Mouse (Mus musculus): ENCODE measurements at regions not wholly inside any gene's neighbourhood (a gene's known extent, or its start where the extent isn't known, plus 50 kb on each side); places are given as distances from the start of the nearest gene placed in this dataset.
"Not testable (repeated sequence)": the region's sequence is repeated elsewhere in the genome, so short reads cannot be mapped to it uniquely, and the experiment has no call there.

DNA sequence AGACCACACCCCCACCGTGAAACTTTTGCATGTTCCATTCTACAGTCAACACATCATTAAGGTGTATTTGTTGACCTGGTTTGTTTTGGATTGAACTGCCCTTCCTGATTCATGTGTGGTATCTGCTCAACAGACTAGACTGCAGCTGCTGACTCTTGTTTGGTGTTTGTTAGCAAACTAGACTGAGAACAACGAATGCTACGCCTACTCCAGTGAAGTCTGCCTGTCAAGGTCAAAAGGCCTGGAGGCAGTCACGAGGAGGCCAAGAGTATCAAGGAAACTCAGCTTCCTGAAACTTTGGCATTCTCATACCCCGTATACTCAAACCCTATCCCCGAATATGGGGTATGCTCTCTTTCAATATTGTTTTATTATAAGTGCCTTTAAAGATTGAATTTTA, 194.2 kb upstream of the Spin1 start:
- H3K4me1 ChIP-seq; H3K9me3 ChIP-seq; H3K27me3 ChIP-seq (replicated peaks); H3K36me3 ChIP-seq (replicated peaks; ENCODE audit: low read length); H3K4me3 ChIP-seq (replicated peaks): not testable (repeated sequence)

DNA sequence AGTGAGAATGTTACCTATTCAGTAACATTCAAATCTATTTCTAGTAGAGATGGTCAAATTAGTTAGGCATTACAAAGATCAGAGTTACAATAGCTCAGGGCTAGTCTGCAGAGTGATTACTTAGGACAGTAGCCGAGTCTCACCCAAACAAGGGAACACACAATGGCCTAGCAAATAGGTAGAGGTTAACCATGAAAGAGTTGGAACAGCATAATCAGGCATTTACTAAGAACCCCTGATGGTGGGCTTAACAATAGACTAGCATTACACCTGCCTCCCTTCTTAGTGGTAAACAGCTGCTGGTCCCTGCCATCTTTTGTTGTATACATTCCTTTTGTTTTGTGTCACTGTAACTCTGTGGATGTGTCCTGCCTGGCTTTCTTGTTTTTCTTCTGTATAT, 193.8 kb upstream of the Spin1 start:
- H3K9me3 ChIP-seq = no peaks in the 10 kb centered on the region
- no peaks in the 10 kb centered on the region for H3K4me1 ChIP-seq
- no peak overlapping the region for H3K4me3 ChIP-seq (replicated peaks)
- TF ChIP-seq GATA1 (IDR thresholded peaks at IDR 0.05; ENCODE audit: borderline replicate concordance, low read length) (no peak), FLI1 (IDR thresholded peaks at IDR 0.05; ENCODE audit: low read length) (no peak)
- no peaks in the 10 kb centered on the region for H3K36me3 ChIP-seq (replicated peaks; ENCODE audit: low read length)
- H3K27me3 ChIP-seq (replicated peaks) = no peaks in the 10 kb centered on the region

DNA sequence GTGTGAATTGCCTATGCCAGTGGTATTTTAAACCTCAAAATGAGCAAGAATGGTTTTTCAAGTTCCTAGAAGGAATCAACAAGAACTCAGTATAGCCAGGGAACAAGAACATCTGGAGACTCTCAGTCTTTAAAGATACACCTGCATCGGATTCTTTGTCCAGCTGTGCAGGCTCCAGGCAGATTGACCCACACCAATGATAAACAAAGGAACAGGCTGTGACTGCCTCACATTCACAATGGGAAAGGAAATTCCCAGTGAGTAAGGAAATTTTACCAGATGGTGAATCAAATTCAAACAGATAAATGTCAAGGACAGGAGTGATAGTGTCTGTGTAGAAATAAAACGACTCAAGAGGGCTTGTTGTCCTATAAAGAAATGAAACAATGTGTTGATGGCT, 187.9 kb upstream of the Spin1 start:
- H3K36me3 ChIP-seq (replicated peaks; ENCODE audit: low read length); H3K4me3 ChIP-seq (replicated peaks); H3K9me3 ChIP-seq; H3K27me3 ChIP-seq (replicated peaks); H3K4me1 ChIP-seq: not testable (repeated sequence)

DNA sequence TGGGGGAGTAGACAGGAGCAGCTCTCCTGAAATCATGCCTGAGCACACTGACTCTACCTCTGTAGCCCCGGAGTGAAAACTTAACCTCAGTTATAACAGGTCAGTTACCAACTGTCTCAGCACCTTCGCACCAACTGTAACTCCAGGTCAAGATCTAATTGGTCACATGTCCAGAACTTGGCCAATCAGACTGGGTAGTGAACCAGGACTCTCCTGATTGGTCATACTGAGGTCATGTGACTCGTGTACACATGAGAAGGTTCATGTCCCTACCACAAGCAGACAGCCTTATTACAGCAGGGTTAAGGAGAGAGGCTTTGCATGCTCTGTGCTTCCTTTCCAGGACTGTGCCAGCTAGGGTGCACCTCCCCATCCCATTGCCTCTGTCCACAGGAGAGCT, 166.7 kb upstream of the Spin1 start:
- H3K27me3 ChIP-seq (replicated peaks); H3K9me3 ChIP-seq; H3K4me1 ChIP-seq; H3K36me3 ChIP-seq (replicated peaks; ENCODE audit: low read length); H3K4me3 ChIP-seq (replicated peaks): not testable (repeated sequence)

DNA sequence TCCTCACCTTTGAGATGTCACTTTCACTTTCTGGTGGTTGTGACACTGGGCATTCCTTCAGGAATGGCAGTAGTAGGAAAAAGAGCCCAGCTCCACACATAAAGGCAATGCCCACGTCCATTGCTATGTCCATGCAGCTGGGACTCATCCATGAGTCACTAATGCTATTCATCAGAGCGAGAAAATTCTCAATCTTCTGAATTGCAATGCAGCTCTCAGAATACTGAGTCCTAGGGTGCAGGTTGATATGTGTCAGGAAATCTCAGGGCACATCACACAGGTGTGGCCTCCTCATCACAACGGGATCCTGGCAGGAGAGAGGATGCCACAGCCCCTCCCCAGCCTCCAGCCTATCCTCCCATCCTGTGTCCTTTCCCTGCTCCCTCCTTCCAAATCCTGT, 158.1 kb upstream of the Spin1 start:
- H3K36me3 ChIP-seq (replicated peaks; ENCODE audit: low read length) = no peaks in the 10 kb centered on the region
- no peaks in the 10 kb centered on the region for H3K9me3 ChIP-seq
- H3K4me3 ChIP-seq (replicated peaks) = no peak overlapping the region
- H3K4me1 ChIP-seq = no peaks in the 10 kb centered on the region
- TF ChIP-seq FLI1 (IDR thresholded peaks at IDR 0.05; ENCODE audit: low read length) (no peak), GATA1 (IDR thresholded peaks at IDR 0.05; ENCODE audit: borderline replicate concordance, low read length) (no peak)
- H3K27me3 ChIP-seq (replicated peaks) = no peaks in the 10 kb centered on the region

DNA sequence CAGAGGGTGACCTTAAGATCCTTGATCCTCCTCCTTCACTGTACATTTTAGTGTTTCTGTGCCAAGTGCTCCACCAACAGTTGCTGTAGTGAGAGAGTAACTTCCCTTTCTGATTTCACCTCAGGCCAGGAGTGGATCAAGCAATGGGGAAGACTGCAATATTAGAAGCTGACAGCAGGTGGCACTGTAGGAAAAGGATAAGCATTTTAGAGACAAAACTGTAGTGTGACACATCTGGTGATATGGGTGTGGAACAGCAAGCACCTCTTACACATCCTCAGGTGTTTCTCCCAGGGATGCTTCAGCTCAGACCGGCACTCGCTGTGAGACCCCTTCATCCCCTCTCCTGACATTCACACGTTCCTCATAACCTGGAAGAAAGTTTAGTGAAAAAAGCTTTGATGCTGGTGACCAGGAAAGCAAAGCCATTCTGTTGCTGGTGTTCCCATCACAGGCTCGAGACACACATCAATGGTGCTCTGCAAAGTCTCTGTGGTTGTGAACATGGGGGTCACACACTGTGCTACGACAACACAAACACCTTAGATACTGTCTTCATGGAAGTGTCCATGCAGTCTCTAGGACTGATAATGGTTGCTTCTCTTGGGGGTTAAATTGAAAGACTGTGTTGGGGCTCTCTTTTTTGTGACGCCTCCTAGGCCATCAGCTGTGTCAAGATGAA, 151.0 kb upstream of the Spin1 start:
- no peaks in the 10 kb centered on the region for H3K9me3 ChIP-seq
- H3K4me3 ChIP-seq (replicated peaks) = no peak overlapping the region
- H3K4me1 ChIP-seq = no peaks in the 10 kb centered on the region
- no peak for TF ChIP-seq FLI1 (IDR thresholded peaks at IDR 0.05; ENCODE audit: low read length)
- no peak for TF ChIP-seq GATA1 (IDR thresholded peaks at IDR 0.05; ENCODE audit: borderline replicate concordance, low read length)
- H3K27me3 ChIP-seq (replicated peaks) = no peaks in the 10 kb centered on the region
- H3K36me3 ChIP-seq (replicated peaks; ENCODE audit: low read length) = no peaks in the 10 kb centered on the region

DNA sequence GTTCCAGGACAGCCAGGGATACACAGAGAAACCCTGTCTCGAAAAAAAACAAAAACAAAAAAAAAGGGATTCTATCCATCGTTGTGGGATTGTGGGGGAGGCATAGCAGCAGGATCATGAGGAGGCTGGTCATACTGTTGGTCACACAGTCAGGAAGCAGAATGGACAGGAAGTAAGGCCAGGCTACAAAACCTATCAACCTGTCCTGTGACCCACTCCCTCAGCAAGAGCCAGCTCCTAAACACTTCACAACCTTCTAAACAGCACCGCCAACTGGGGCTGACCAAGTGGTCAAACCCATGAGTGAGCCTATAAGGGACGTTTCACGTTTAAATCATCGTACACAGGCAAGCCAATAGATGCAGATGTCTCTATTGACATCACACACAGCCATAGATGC, 146.0 kb upstream of the Spin1 start:
- H3K36me3 ChIP-seq (replicated peaks; ENCODE audit: low read length) = no peaks in the 10 kb centered on the region
- TF ChIP-seq FLI1 (IDR thresholded peaks at IDR 0.05; ENCODE audit: low read length) (no peak), GATA1 (IDR thresholded peaks at IDR 0.05; ENCODE audit: borderline replicate concordance, low read length) (no peak)
- H3K4me1 ChIP-seq = no peaks in the 10 kb centered on the region; the same call in 1 of the 2 replicates
- no peaks in the 10 kb centered on the region for H3K9me3 ChIP-seq
- peaks cover 7% of the 10 kb centered on the region for H3K27me3 ChIP-seq (replicated peaks)
- no peak overlapping the region for H3K4me3 ChIP-seq (replicated peaks)

DNA sequence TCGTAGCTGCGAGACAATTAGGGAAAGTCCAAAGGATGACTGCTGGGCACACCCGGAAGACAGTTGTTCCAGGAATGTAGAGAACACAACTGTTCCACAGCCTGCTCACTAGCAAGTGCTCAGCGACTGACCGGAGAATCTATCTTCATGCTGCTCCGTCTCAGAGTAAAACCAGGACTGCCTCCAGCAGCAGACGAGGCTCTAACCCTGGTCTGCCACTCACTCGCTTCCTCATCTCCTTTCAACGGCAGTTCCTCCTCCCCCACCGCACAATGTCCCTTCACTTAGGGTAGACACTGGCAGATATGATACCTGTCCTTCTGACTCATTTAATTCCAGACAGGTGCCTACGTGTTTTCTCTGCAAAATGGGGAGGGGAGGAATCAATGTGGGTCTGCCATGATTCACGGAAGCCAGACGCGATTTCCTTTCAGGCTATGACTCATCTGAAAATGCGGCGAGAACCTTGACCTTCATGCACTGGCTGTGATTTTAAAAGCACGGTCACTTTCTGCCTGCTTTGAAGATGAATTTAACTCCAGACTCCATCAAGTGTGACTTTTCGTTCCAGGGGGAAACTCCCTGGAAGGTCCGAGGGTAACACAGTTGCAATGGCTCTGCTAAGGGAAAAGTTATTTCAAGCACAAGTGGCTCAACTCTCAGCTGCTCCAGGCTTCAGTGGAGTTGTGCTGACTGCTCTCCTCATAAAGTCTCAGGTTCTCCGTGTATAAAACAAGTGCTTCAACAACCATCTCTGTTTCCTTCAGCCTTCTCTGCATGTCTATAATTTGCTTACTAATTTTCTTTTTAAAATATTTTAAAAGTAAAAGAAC, 142.4 kb upstream of the Spin1 start:
- Histone ChIP-seq H3K4me3 (replicated peaks) (no peak overlapping the region), H3K4me1 (no peaks in the 10 kb centered on the region; the same call in 1 of the 2 replicates), H3K36me3 (replicated peaks; ENCODE audit: low read length) (no peaks in the 10 kb centered on the region), H3K9me3 (peaks cover 2% of the 10 kb centered on the region), H3K27me3 (replicated peaks) (peaks cover 7% of the 10 kb centered on the region)
- TF ChIP-seq FLI1 (IDR thresholded peaks at IDR 0.05; ENCODE audit: low read length) (no peak), GATA1 (IDR thresholded peaks at IDR 0.05; ENCODE audit: borderline replicate concordance, low read length) (no peak)

DNA sequence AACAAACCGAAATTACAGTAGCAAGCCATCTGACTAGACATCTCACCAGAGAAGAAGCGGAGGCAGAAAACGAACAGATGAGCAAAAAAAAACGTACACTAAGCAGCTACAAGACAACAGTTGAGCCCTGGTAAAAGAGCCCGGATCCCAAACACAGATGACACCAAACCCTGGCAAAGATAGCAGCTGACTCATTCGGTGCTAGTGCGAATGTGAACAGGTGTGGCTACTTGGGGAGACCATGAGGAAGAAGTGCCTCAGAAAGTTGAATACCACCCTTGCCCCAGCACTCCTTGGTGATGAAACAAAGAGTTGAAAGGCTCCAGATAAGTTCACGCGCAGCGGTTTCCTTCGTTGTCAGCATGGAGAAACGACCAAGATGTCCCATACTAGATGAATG, 139.8 kb upstream of the Spin1 start:
- Histone ChIP-seq H3K36me3 (replicated peaks; ENCODE audit: low read length) (no peaks in the 10 kb centered on the region), H3K27me3 (replicated peaks) (peaks cover 7% of the 10 kb centered on the region), H3K9me3 (peaks cover 20% of the 10 kb centered on the region), H3K4me3 (replicated peaks) (no peak overlapping the region), H3K4me1 (no peaks in the 10 kb centered on the region; the same call in 1 of the 2 replicates)
- TF ChIP-seq FLI1 (IDR thresholded peaks at IDR 0.05; ENCODE audit: low read length) (no peak), GATA1 (IDR thresholded peaks at IDR 0.05; ENCODE audit: borderline replicate concordance, low read length) (no peak)

DNA sequence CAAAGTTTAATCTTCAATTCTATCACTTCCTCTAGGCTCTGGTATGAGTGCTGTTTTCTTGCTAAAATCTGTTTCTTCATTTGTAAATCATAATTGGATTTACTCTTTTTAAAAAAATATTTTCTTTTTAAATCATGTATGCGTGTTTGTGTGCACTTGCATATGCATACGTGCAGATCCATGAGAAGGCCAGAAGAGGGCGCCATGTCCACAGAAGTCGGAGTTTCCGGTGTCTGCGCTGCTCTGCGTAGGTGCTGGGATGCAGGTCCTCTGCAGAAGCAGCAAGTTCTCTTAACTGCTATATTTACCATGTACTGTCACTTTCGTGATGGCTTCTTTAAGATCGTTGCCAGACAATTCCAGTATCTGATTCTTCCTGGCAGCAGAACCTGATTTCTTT, 136.6 kb upstream of the Spin1 start:
- no peaks in the 10 kb centered on the region for H3K36me3 ChIP-seq (replicated peaks; ENCODE audit: low read length)
- no peak for TF ChIP-seq GATA1 (IDR thresholded peaks at IDR 0.05; ENCODE audit: borderline replicate concordance, low read length)
- TF ChIP-seq FLI1 (IDR thresholded peaks at IDR 0.05; ENCODE audit: low read length) = no peak

DNA sequence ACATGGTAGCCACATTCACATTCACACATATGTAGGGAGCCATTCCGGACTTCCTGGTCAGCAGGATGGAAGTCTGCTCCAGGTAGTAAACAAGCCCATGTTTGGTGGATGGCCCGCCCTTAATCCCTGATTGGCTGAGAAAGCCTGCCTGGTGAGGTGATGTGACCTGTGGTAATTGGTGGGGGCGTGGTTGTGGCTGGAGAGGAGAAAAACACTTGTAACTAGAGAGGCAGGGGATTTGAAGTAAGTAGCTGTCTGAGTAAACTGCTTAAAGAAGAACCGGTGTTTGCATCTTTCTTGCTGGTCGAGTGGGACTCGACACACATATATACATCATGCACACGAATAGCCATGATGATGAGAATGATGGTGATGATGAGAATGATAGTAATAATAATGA, 135.6 kb upstream of the Spin1 start:
- not testable (repeated sequence) for H3K4me1 ChIP-seq; H3K36me3 ChIP-seq (replicated peaks; ENCODE audit: low read length); H3K4me3 ChIP-seq (replicated peaks); H3K27me3 ChIP-seq (replicated peaks)
- peaks cover 20% of the 10 kb centered on the region for H3K9me3 ChIP-seq

More for the DNA sequence above, 136.6 kb upstream of the Spin1 start:
- Histone ChIP-seq H3K27me3 (replicated peaks) (no peaks in the 10 kb centered on the region), H3K4me3 (replicated peaks) (no peak overlapping the region), H3K9me3 (peaks cover 20% of the 10 kb centered on the region), H3K4me1 (no peaks in the 10 kb centered on the region)
